Mouse (Mus musculus) CH12.LX (cell line): ENCODE data around the gene Stx16. TPM values are rescaled to one million over a fixed set of nuclear protein-coding genes. Genes with fewer than 3 reads are reported as not detected.

ENCODE experiments used
- DNase-seq: peaks from one replicate; pipeline ENCODE4 v3.0.0-alpha.2; 2013; ENCODE audit errors: extremely low read depth
- H3K27ac ChIP-seq: 2 replicates; pipeline ENCODE4 v1.5.1; 2012; ENCODE audit warnings: low read depth, mild to moderate bottlenecking, control low read depth, moderate library complexity; ENCODE audit not compliant: insufficient read depth
- H3K27me3 ChIP-seq: replicated peaks from 2 replicates; pipeline ENCODE3; 2012; ENCODE audit warnings: inconsistent platforms
- H3K36me3 ChIP-seq, 2 experiments: replicated peaks in 1 of 2; 2 replicates each; pipeline versions ENCODE3 to v1.6.1; 2012; ENCODE audit warnings: inconsistent platforms in 1 of 2, low read length in 1 of 2, mild to moderate bottlenecking in 1 of 2, mixed read lengths in 1 of 2, moderate library complexity in 1 of 2; ENCODE audit not compliant: control insufficient read depth in 1 of 2, insufficient read depth in 1 of 2
- H3K4me1 ChIP-seq, 2 experiments: 2 replicates each; pipeline ENCODE4 v1.6.1; 2012; ENCODE audit warnings: inconsistent platforms in 1 of 2, moderate library complexity in 1 of 2; ENCODE audit not compliant: insufficient read depth in 2 of 2, control insufficient read depth in 1 of 2
- H3K4me2 ChIP-seq: 2 replicates; pipeline ENCODE4 v1.6.1; 2012; ENCODE audit warnings: low read depth, mild to moderate bottlenecking, control low read depth; ENCODE audit not compliant: poor library complexity, insufficient read depth, severe bottlenecking
- H3K4me3 ChIP-seq, 3 experiments: fragments of 150-350 bp in 1 of 3; sonication (generic) in 1 of 3; replicated peaks in 1 of 3; 2 replicates each; pipeline versions ENCODE3 to v1.5.1; 2011 to 2012; ENCODE audit warnings: low read depth in 2 of 3, low read length in 2 of 3, mild to moderate bottlenecking in 2 of 3, moderate library complexity in 2 of 3, control low read depth in 1 of 3, improper control_type of control experiment in 1 of 3, inconsistent platforms in 1 of 3, mixed read lengths in 1 of 3; ENCODE audit not compliant: poor library complexity in 1 of 3
- H3K79me2 ChIP-seq: replicated peaks from 2 replicates; pipeline ENCODE4 v1.6.1; 2012; ENCODE audit warnings: mild to moderate bottlenecking, moderate library complexity; ENCODE audit not compliant: control insufficient read depth, poor library complexity, insufficient read depth, severe bottlenecking; ENCODE audit errors: extremely low read depth
- H3K9ac ChIP-seq: 2 replicates; pipeline ENCODE4 v1.6.1; 2012; ENCODE audit warnings: low read depth, mild to moderate bottlenecking, control low read depth, moderate library complexity; ENCODE audit not compliant: insufficient read depth
- H3K9me3 ChIP-seq: replicated peaks from 2 replicates; pipeline ENCODE3; 2012; ENCODE audit warnings: low read length, inconsistent platforms, mixed read lengths
- BHLHE40 ChIP-seq: IDR thresholded peaks from 2 replicates; pipeline ENCODE4 v1.6.1; 2011; ENCODE audit warnings: mild to moderate bottlenecking, low read depth, low read length, improper control_type of control experiment
- CHD1 ChIP-seq: IDR thresholded peaks from 2 replicates; pipeline ENCODE4 v1.6.1; 2012; ENCODE audit warnings: low read depth, low read length, improper control_type of control experiment, inconsistent platforms
- ETS1 ChIP-seq: conservative IDR thresholded peaks from 2 replicates; pipeline ENCODE4 v1.6.1; 2012; ENCODE audit warnings: low read depth, mild to moderate bottlenecking, inconsistent platforms, low read length, improper control_type of control experiment, moderate library complexity
- HCFC1 ChIP-seq: IDR thresholded peaks from 2 replicates; pipeline ENCODE4 v1.6.1; 2012; ENCODE audit warnings: low read depth, mild to moderate bottlenecking, inconsistent platforms, low read length, improper control_type of control experiment
- IRF4 ChIP-seq: IDR thresholded peaks from 2 replicates; pipeline ENCODE4 v1.6.1; 2014; ENCODE audit warnings: low read depth, mild to moderate bottlenecking, inconsistent platforms, low read length, improper control_type of control experiment
- JUN ChIP-seq: IDR thresholded peaks from 2 replicates; pipeline ENCODE4 v1.6.1; 2011; ENCODE audit warnings: low read depth, mild to moderate bottlenecking, low read length, improper control_type of control experiment, moderate library complexity; ENCODE audit not compliant: insufficient read depth
- JUND ChIP-seq: conservative IDR thresholded peaks from 2 replicates; pipeline ENCODE4 v1.6.1; 2011; ENCODE audit warnings: low read depth, low read length, improper control_type of control experiment
- KAT2A ChIP-seq: IDR thresholded peaks from 2 replicates; pipeline ENCODE4 v1.6.1; 2012; ENCODE audit warnings: low read length, improper control_type of control experiment, inconsistent platforms; ENCODE audit not compliant: insufficient replicate concordance
- MXI1 ChIP-seq: IDR thresholded peaks from 2 replicates; pipeline ENCODE4 v1.6.1; 2011; ENCODE audit warnings: mild to moderate bottlenecking, low read depth, low read length, improper control_type of control experiment
- MYC ChIP-seq: IDR thresholded peaks from 2 replicates; pipeline ENCODE4 v1.6.1; 2011; ENCODE audit warnings: low read depth, mild to moderate bottlenecking, improper control_type of control experiment, low read length
- PAX5 ChIP-seq: IDR thresholded peaks from 2 replicates; pipeline ENCODE4 v1.6.1; 2012; ENCODE audit warnings: low read length, inconsistent platforms, mixed read lengths
- RCOR1 ChIP-seq: conservative IDR thresholded peaks from 2 replicates; pipeline ENCODE4 v1.6.1; 2012; ENCODE audit warnings: low read depth, mild to moderate bottlenecking, inconsistent platforms, low read length, improper control_type of control experiment
- SIN3A ChIP-seq: IDR thresholded peaks from 2 replicates; pipeline ENCODE4 v1.6.1; 2012; ENCODE audit warnings: low read length, improper control_type of control experiment, inconsistent platforms
- SMC3 ChIP-seq: IDR thresholded peaks from 2 replicates; pipeline ENCODE4 v1.6.1; 2011; ENCODE audit warnings: low read depth, low read length, improper control_type of control experiment
- TBP ChIP-seq: conservative IDR thresholded peaks from 2 replicates; pipeline ENCODE4 v1.6.1; 2011; ENCODE audit warnings: low read depth, low read length, improper control_type of control experiment
- TCF12 ChIP-seq: IDR thresholded peaks from 2 replicates; pipeline ENCODE4 v1.6.1; 2014; ENCODE audit warnings: low read depth, mild to moderate bottlenecking, inconsistent platforms, low read length, improper control_type of control experiment
- USF2 ChIP-seq: conservative IDR thresholded peaks from 2 replicates; pipeline ENCODE4 v1.6.1; 2011; ENCODE audit warnings: low read depth, low read length, improper control_type of control experiment
- ZC3H11A ChIP-seq: IDR thresholded peaks from 2 replicates; pipeline ENCODE4 v1.6.1; 2012; ENCODE audit warnings: low read depth, mild to moderate bottlenecking, inconsistent platforms, low read length, improper control_type of control experiment
- ZKSCAN1 ChIP-seq: IDR thresholded peaks from 2 replicates; pipeline ENCODE4 v1.6.1; 2012; ENCODE audit warnings: low read depth, inconsistent platforms, low read length, improper control_type of control experiment, borderline replicate concordance
- dilution Hi-C: fragments of 300-500 bp; cut with MboI; formaldehyde crosslinking; loops from 2 replicates; pipeline ENCODE4 v1.14.3; 2020; ENCODE audit warnings: low sequenced_read_pairs; ENCODE audit not compliant: extremely low pct_unique_long_range_greater_than_20kb, extremely low pct_ligation_motif_present
- in situ Hi-C: fragments of 300-500 bp; cut with MboI; formaldehyde crosslinking; loops from 3 replicates; pipeline ENCODE4 v1.14.3; 2019; ENCODE audit warnings: low sequenced_read_pairs, low pct_ligation_motif_present, low pct_unique_long_range_greater_than_20kb, mixed read lengths
- polyA plus RNA-seq: library from polyadenylated mRNA; unstranded; fragments of >175 nt; gene quantifications from 2 replicates; pipeline ENCODE4 v1.2.1, GENCODE M21; 2012; ENCODE audit warnings: low read depth; ENCODE audit not compliant: insufficient read length
- total RNA-seq, 2 experiments: library from RNA; depleted of rRNA; stranded (reverse); fragments of 300-350 nt in 1 of 2; fragments of >200 nt in 1 of 2; gene quantifications; 2 replicates each; pipeline ENCODE4 v1.2.3; 2012 to 2014

Gene Stx16
- total and polyA plus RNA-seq, 3 experiments, result 18.8 to 33.2 (median 22.5) TPM

GRCm38 (mm10) chr2:174047656-174048055 is 28.5 kb upstream of the Stx16 start:
- Histone ChIP-seq H3K9me3 (peaks cover 35% of the 10 kb centered on the region), H3K79me2 (no peaks in the 10 kb centered on the region), H3K27ac (no peak overlapping the region), H3K4me3 (no peak overlapping the region), H3K36me3 (no peaks in the 10 kb centered on the region)
- dilution Hi-C loops, result no loop called here
- no peak for DNase-seq
- TF ChIP-seq IRF4, result no peak
- TF ChIP-seq, all 38 proteins: peak for 0
- peaks cover 58% of the 10 kb centered on the region for H3K27me3 ChIP-seq
- no peak overlapping the region for H3K4me2 ChIP-seq
- H3K9ac ChIP-seq, result no peak overlapping the region
- no peaks in the 10 kb centered on the region for H3K4me1 ChIP-seq
- in situ Hi-C loops, result no loop called here

GRCm38 (mm10) chr2:174049481-174050338 is 26.4 kb upstream of the Stx16 start:
- no peak overlapping the region for H3K4me3 ChIP-seq
- no peak overlapping the region for H3K4me2 ChIP-seq
- no peaks in the 10 kb centered on the region for H3K4me1 ChIP-seq
- dilution Hi-C loops (no loop called here), in situ Hi-C loops (no loop called here)
- no peak overlapping the region for H3K27ac ChIP-seq
- no peak for DNase-seq
- H3K27me3 ChIP-seq, result peaks cover 66% of the 10 kb centered on the region
- no peaks in the 10 kb centered on the region for H3K36me3 ChIP-seq
- no peaks in the 10 kb centered on the region for H3K79me2 ChIP-seq
- H3K9me3 ChIP-seq, result peaks cover 30% of the 10 kb centered on the region
- no peak overlapping the region for H3K9ac ChIP-seq
- TF ChIP-seq RCOR1 (no peak), USF2 (no peak), MXI1 (no peak), PAX5 (no peak), ZC3H11A (no peak), KAT2A (no peak), BHLHE40 (no peak), JUN (no peak), ZKSCAN1 (no peak), TBP (no peak), MYC (no peak), JUND (no peak), TCF12 (no peak), CHD1 (no peak), ETS1 (no peak), HCFC1 (no peak), SIN3A (no peak), SMC3 (no peak)
